Mouse (Mus musculus) forebrain, embryonic 13.5 days (tissue): ENCODE measurements around the gene Fndc3b. TPM values are rescaled to one million over a fixed set of nuclear protein-coding genes. Genes with fewer than 3 reads are reported as not detected.

Source experiments
- ATAC-seq: fragments of 200-750 bp; cut with Nextera tagmentation; 2 replicates; pipeline ENCODE4 v1.8.0; 2017
- H3K27ac ChIP-seq: fragments of 300-500 bp; sonication (generic); 2 replicates; pipeline ENCODE4 v1.5.1; 2015; ENCODE audit warnings: inconsistent platforms, mild to moderate bottlenecking, moderate library complexity
- H3K27me3 ChIP-seq: fragments of 300-500 bp; sonication (generic); 2 replicates; pipeline ENCODE4 v1.6.1; 2015; ENCODE audit warnings: mild to moderate bottlenecking, inconsistent platforms
- H3K36me3 ChIP-seq: fragments of 300-500 bp; sonication (generic); 2 replicates; pipeline ENCODE4 v1.6.1; 2015; ENCODE audit warnings: mild to moderate bottlenecking, inconsistent platforms; ENCODE audit not compliant: poor library complexity, severe bottlenecking
- H3K4me1 ChIP-seq: fragments of 300-500 bp; sonication (generic); 2 replicates; pipeline ENCODE4 v1.6.1; 2015; ENCODE audit warnings: inconsistent platforms
- H3K4me2 ChIP-seq: fragments of 300-500 bp; sonication (generic); 2 replicates; pipeline ENCODE4 v1.6.1; 2015; ENCODE audit warnings: inconsistent platforms, mild to moderate bottlenecking, moderate library complexity
- H3K4me3 ChIP-seq: fragments of 300-500 bp; sonication (generic); 2 replicates; pipeline ENCODE4 v1.5.1; 2015; ENCODE audit warnings: mild to moderate bottlenecking, inconsistent platforms
- H3K9ac ChIP-seq: fragments of 300-500 bp; sonication (generic); 2 replicates; pipeline ENCODE4 v1.6.1; 2015; ENCODE audit warnings: mild to moderate bottlenecking, inconsistent platforms
- H3K9me3 ChIP-seq: fragments of 300-500 bp; sonication (generic); replicated peaks from 2 replicates; pipeline ENCODE4 v1.6.1; 2016; ENCODE audit warnings: inconsistent platforms
- WGBS: fragments of 180-500 bp; shearing (Covaris S2); methylation state at CpG from one replicate; pipeline ENCODE4 v1.1.7; 2015; 5-methylcytosine and 5-hydroxymethylcytosine counted together
- polyA plus RNA-seq: library from polyadenylated mRNA; unstranded; fragments of >200 nt; fragmentation: Nextera tagmentation; extraction: Ambion mirVana; gene quantifications from 2 replicates; pipeline ENCODE4 v1.2.1, GENCODE M21; 2015

Fndc3b gene
- polyA plus RNA-seq, 1 experiment from 2014 or later: 5.6 TPM

DNA sequence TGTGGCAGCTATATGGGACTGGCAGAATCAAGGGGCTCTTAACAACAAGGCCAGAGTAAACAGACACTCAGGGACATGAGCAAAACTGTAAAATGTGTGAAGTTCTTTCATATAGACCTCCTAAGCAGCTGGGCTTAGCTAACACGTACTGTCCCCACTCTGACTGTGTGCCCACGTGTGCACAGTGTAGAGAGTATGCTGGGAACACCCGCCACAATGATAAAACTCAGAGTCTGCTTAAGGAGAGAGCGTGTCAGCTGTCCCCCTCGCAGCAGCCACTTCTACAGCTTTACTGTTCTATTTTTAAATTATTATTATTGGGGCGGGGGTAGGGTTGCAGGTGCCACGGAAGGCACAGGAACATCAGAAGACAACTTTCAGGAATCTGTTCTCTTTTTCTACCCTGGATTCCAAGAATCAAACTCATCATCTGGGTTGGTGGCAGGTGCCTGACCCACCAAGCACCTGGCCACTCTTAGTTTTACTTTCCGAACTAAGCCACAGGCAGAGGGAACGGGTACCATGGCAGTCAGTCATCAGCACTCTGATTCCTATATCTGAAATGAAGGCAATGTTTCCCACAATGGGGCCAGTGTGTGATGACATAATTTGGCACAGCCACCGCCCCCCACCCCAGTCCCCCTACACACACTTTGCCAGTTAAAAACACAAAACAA lies 133.6 kb downstream of the Fndc3b start:
- WGBS: 90% methylated on average over 10 of the region's 10 CpGs
- Histone ChIP-seq H3K9me3 (no peaks in the 10 kb centered on the region), H3K4me2 (no peak overlapping the region), H3K4me1 (peaks cover 32% of the 10 kb centered on the region), H3K9ac (no peak overlapping the region), H3K27ac (no peak overlapping the region), H3K36me3 (no peaks in the 10 kb centered on the region), H3K27me3 (no peaks in the 10 kb centered on the region), H3K4me3 (no peak overlapping the region)
- no peak for ATAC-seq

DNA sequence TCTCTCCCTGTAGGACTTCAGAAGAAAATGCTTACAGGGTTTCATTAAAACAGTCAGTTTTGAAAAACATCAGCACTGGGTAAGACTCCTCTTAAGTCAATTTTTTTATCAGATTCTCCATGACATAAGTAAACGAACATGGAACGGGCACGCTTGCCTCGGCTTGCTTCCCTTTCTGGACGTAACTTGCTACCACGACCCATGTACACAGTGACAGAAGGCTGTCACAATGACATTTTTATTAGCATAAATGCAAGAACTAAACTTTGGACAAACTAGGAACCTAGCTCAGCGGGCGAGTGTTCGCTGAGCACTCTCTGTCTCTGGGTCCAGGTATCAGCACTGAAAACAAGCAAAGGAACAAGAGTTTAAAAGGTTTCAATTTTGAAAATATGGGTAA lies 136.9 kb downstream of the Fndc3b start:
- Histone ChIP-seq H3K4me3 (no peak overlapping the region), H3K36me3 (no peaks in the 10 kb centered on the region), H3K27ac (no peak overlapping the region), H3K27me3 (no peaks in the 10 kb centered on the region), H3K9me3 (no peaks in the 10 kb centered on the region), H3K4me1 (peaks cover 18% of the 10 kb centered on the region), H3K4me2 (no peak overlapping the region), H3K9ac (no peak overlapping the region)
- no peak for ATAC-seq
- 95% methylated on average over 9 of the region's 9 CpGs for WGBS

DNA sequence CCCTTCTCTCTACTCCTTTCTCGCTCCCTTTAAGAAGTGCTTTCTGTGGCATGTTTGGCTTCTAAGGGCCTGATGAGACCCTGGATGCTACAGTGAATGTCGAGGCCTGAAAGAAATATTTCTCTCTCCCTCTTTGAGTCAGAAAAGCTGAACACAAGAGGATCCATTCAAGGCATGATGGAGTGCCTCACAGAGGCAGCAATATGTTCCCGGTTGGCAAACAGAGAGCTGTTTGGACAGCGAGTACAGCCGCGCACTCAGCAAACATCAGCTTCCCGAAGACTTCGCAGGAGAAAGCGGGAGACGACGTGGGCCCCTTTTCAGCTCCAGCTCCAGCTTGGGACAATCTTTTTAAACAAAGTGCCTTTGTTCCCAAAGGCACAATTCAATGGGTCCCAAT lies 137.6 kb downstream of the Fndc3b start:
- Histone ChIP-seq H3K9ac (no peak overlapping the region), H3K4me2 (peak overlapping the region; percentile 8), H3K4me3 (no peak overlapping the region), H3K27me3 (no peaks in the 10 kb centered on the region), H3K9me3 (no peaks in the 10 kb centered on the region), H3K36me3 (no peaks in the 10 kb centered on the region), H3K27ac (peak overlapping the region; percentile 2; the same call in 1 of the 2 replicates), H3K4me1 (peaks cover 18% of the 10 kb centered on the region)
- ATAC-seq: peak; percentile 61; the same call in 1 of the 2 replicates
- WGBS: 27% methylated on average over 11 of the region's 11 CpGs

DNA sequence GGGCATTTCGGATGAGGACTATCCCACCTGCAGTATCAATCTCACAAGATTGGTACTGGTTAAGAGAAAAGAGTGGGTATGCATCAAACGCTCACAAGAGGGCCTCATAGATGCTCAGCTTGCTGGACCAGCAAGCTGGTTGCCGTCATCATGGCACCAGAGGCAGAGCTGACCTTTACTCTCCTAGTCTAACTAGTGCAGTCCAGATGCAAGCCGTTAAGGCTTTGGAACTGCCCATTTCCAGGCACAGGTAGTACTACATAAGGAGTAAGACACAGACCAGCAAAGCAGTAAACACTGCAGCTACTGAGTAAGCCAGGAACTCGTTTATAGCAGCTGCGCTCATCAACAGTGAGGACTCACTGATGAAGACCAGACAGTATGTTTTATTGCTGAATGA lies 138.8 kb downstream of the Fndc3b start:
- Histone ChIP-seq H3K36me3 (no peaks in the 10 kb centered on the region), H3K4me3 (no peak overlapping the region), H3K27ac (no peak overlapping the region), H3K27me3 (no peaks in the 10 kb centered on the region), H3K9ac (no peak overlapping the region), H3K4me1 (peaks cover 18% of the 10 kb centered on the region), H3K4me2 (no peak overlapping the region), H3K9me3 (no peaks in the 10 kb centered on the region)
- ATAC-seq: no peak
- WGBS: 72% methylated on average over 6 of the region's 6 CpGs

DNA sequence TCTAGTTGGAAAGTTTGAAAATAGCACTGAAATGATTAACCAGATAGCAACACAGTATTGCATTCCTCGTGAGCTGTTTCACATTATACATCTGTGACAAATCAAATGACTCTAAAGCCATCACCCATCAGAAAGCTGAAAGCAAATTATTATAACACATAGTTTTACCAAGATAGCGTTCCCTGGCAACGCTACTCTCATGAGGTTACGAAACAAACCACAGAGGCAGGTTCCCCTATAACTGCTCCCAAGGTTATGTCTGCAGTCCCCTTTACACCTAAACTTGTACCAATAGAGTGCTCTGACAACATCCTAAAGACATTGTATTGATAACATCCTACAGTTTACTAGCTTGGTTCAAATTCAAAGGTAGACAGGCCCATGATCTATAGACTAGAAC lies 145.8 kb downstream of the Fndc3b start:
- Histone ChIP-seq H3K4me1 (no peaks in the 10 kb centered on the region), H3K36me3 (no peaks in the 10 kb centered on the region), H3K27ac (no peak overlapping the region), H3K4me2 (no peak overlapping the region), H3K4me3 (no peak overlapping the region), H3K9me3 (no peaks in the 10 kb centered on the region), H3K27me3 (no peaks in the 10 kb centered on the region), H3K9ac (no peak overlapping the region)
- ATAC-seq: no peak
- WGBS: 97% methylated on average over 4 of the region's 4 CpGs

DNA sequence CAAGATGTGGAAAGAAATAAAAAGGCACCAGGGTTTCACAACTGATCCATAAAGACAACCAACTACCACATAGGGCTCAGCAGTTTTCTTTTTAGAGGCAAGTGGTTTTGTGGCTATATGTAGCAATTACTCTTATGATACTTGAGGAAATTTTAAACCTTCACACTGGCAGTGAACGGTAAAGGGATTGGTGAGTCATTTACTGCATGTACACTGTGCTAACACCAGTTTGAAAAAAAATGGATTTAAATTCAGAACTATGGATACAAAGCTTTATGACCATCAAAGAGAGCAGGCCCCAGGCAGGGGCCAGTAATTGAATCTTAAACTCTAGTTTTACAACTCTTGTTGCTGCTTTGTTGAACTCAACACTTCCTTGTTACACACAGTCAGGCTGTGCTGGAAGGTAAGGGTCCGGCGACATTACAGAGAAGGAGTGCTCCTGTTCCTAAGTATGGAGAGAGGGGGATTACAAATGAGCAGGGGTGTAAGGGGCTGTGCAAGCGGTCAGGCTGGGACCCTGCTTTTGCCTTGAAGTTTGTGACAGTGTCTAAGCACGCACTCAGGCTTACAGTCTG lies 148.0 kb downstream of the Fndc3b start:
- Histone ChIP-seq H3K27ac (no peak overlapping the region), H3K4me3 (no peak overlapping the region), H3K4me2 (no peak overlapping the region), H3K36me3 (no peaks in the 10 kb centered on the region), H3K27me3 (no peaks in the 10 kb centered on the region), H3K4me1 (no peaks in the 10 kb centered on the region), H3K9ac (no peak overlapping the region), H3K9me3 (no peaks in the 10 kb centered on the region)
- ATAC-seq: no peak
- 90% methylated on average over 5 of the region's 5 CpGs for WGBS

DNA sequence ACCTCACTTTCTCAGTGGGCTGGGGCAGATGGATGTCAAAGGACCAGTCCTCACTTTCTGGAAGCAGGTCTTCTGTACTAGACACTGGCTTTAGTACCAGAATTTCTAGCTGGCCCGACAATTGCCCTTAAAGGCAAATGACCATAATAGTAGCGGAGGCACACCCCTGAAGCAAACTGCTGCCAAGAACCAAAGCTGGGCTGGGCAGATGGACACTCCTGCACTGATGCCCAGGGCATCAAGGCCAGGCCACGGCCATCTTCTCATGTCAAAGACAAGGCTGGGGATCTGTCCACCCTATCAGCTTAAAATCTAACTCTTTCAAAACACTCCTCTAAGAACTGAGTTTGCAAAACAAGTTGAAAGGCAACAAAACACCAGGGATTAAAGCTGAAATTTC lies 148.6 kb downstream of the Fndc3b start:
- 93% methylated on average over 3 of the region's 3 CpGs for WGBS
- H3K27ac ChIP-seq: no peak overlapping the region
- no peaks in the 10 kb centered on the region for H3K9me3 ChIP-seq
- ATAC-seq: no peak
- no peak overlapping the region for H3K4me3 ChIP-seq
- no peaks in the 10 kb centered on the region for H3K27me3 ChIP-seq
- H3K4me1 ChIP-seq: no peaks in the 10 kb centered on the region
- no peaks in the 10 kb centered on the region for H3K36me3 ChIP-seq
- no peak overlapping the region for H3K4me2 ChIP-seq
- H3K9ac ChIP-seq: no peak overlapping the region

DNA sequence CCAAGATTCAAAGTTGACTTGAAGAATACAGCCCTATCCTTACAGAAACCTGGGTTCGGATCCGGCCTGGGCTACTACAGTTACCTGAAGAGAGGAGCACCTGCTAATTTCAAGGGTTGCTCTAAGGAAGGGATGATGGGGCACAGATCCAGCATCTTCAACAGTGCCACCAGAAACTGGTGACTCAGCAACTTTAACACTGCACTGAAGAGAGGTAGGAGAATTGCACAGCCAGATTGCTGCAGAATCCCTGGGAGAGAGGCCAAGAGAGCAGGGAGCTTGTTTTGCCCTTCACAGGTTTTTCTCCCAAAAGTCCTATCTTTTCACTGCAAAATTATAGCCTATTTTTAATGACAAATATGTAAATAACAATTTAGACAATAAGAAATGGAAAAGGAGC lies 149.2 kb downstream of the Fndc3b start:
- Histone ChIP-seq H3K27ac (no peak overlapping the region), H3K4me3 (no peak overlapping the region), H3K9ac (no peak overlapping the region), H3K36me3 (no peaks in the 10 kb centered on the region), H3K27me3 (no peaks in the 10 kb centered on the region), H3K4me2 (no peak overlapping the region), H3K4me1 (no peaks in the 10 kb centered on the region), H3K9me3 (no peaks in the 10 kb centered on the region)
- ATAC-seq: no peak
- WGBS: 92% methylated on average over 2 of the region's 2 CpGs

DNA sequence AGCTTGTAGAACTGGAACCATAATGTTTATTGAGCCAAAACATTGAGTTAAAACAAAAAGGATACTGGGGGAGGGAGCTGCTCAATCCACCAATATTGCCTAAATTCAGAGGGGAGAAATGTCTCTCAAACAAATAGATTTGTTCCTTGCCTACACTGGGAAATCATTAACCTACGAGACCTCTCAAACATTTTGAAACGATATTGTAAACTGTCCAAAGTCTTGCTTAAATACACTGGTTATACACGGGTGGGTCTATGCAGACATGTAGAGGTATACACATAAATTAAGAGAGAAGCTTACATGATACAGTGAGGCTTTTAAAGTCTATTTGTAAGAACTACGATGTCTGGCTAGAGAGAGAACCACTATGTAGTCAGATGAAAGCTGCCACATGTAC lies 151.8 kb downstream of the Fndc3b start:
- ATAC-seq: no peak
- no peak overlapping the region for H3K4me3 ChIP-seq
- H3K4me2 ChIP-seq: no peak overlapping the region
- H3K4me1 ChIP-seq: no peaks in the 10 kb centered on the region
- no peaks in the 10 kb centered on the region for H3K36me3 ChIP-seq
- no peak overlapping the region for H3K9ac ChIP-seq
- H3K9me3 ChIP-seq: no peaks in the 10 kb centered on the region
- H3K27ac ChIP-seq: no peak overlapping the region
- no peaks in the 10 kb centered on the region for H3K27me3 ChIP-seq
- WGBS: 92% methylated on average over 4 of the region's 4 CpGs

DNA sequence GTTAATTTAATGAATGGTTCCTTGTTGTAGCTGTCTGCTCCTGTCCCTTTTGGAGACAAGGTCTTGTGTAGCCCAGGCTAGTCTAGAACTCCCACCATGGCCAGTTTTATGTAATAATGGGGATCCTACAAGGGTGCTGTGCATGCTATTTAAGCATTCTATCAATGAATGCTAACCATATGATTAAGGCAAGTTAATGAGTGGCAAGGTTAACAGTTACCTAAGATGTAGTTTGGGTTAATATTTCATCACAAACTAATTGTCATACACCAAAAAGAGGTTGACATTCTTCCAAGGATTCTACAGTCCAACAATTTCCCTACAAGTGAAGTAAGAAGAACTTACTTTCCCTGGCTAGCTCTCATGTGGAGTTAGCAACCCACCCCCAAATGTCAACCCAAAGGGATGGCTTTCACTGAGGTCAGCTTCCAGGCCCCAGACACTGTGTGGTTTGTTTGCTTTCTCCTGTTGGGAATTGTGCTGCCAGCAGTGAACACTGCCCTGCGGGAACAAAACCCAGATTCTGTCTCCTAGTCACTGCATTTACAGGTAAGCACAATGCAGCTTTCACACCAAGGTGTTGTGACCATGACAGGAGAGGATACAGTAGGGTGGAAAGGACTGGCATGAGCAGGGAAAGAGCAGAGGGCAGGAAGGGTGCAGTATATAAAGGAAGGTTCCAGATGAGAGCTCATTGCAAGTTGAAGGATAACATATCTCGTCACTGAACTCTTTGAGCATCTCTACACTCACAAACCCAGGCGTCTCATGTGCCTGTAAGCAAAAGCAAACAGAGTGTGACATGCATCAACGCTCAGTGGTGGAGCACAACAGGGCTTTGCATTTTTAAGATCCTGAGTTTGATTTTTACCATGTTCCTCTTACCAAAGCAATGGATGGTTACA lies 153.8 kb downstream of the Fndc3b start:
- H3K4me1 ChIP-seq: no peaks in the 10 kb centered on the region
- H3K4me2 ChIP-seq: no peak overlapping the region
- H3K27me3 ChIP-seq: no peaks in the 10 kb centered on the region
- H3K27ac ChIP-seq: no peak overlapping the region
- 0 out of 2 replicates have a peak, but pooled peaks cover 2% of the 10 kb centered on the region for H3K36me3 ChIP-seq
- 90% methylated on average over 4 of the region's 4 CpGs for WGBS
- ATAC-seq: no peak
- H3K9me3 ChIP-seq: no peaks in the 10 kb centered on the region
- no peak overlapping the region for H3K4me3 ChIP-seq
- no peak overlapping the region for H3K9ac ChIP-seq

DNA sequence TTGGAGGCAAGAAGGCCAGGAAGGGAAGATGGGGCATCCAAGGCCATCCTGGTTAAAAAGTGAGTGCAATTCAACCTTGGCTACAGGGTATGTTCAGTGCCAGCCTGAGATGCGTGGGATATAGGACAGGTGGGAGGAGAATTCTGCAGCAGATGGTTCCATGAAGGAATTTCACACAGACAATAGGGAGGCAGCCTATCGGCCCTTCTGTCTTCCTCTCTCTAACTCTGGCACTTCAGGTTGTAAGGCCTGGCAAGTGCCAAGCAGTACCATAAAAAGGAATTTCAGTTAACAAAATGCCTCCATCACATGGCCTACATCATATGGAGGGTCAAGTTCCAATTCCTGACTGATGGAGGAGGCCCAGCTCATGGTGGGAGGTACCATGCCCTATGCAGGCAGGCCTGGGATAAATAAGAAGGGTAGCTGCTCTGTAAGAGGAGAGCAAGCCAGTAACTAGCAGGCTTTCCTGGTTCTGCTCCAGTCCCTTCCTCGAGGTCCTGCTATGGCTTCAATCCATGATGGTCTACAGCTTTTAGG lies 155.6 kb downstream of the Fndc3b start:
- ATAC-seq: no peak
- Histone ChIP-seq H3K9ac (no peak overlapping the region), H3K9me3 (no peaks in the 10 kb centered on the region), H3K4me1 (no peaks in the 10 kb centered on the region), H3K4me3 (no peak overlapping the region), H3K27me3 (no peaks in the 10 kb centered on the region), H3K4me2 (no peak overlapping the region), H3K27ac (no peak overlapping the region), H3K36me3 (0 out of 2 replicates have a peak, but pooled peaks cover 2% of the 10 kb centered on the region)
- WGBS: 89% methylated on average over 3 of the region's 3 CpGs

DNA sequence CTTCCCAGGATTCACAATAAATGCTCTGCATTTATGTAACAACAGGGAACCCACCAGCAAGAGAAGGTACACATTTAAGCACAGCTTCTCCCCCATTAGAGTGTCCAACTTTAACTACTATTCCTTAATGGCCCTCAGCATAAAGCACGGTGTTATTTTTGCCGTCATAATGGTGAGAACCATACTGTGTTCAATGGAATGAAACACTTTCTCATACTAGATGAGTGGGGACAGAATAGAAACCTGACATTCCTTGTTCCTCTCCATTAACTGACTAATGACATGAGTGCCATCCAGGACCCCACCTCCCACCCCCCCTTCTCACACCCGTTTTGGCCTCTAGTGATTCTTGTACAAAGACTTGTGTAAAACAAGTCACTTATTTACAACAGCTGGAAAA lies 156.8 kb downstream of the Fndc3b start:
- WGBS: 83% methylated on average over 3 of the region's 3 CpGs
- no peak for ATAC-seq

More for the DNA sequence above, 156.8 kb downstream of the Fndc3b start:
- Histone ChIP-seq H3K27me3 (no peaks in the 10 kb centered on the region), H3K9ac (no peak overlapping the region), H3K36me3 (0 out of 2 replicates have a peak, but pooled peaks cover 2% of the 10 kb centered on the region), H3K27ac (no peak overlapping the region), H3K4me3 (no peak overlapping the region), H3K4me1 (no peaks in the 10 kb centered on the region), H3K9me3 (no peaks in the 10 kb centered on the region), H3K4me2 (no peak overlapping the region)
